In the genomic region with DNA sequence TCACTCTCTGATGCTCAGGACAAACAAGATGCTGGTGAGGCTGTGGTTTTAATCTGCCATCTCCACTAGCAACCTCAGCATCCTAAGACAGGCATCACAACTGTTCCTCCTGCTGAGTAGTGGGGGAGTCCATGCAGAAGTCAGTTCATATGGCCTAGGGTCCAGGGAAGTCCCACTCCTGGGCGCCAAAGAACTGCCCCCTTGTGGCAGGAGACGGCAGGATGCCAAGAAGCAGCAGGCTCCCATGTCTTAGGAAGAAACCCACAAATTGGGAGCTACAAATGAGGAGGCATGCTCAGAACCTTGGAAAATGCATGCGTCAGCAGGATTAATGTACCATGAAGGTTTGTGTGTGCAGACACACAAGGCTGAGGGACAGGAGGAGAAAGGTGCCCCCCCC, we compare ENCODE assay signal across 11 mouse cellular contexts. TPM values are rescaled to one million over a fixed set of nuclear protein-coding genes. Genes with fewer than 3 reads are reported as not detected.
DNase-seq lines count a peak whose midpoint lies in the region; ATAC-seq and TF ChIP-seq lines count a peak whose summit lies in the region.
"Had no signal": no experiment of that assay in that cellular context is flagged by ENCODE, and none has a peak within 500 bp of the region (broad histone marks: within the 10 kb centered on the region; RNA-seq: fewer than 3 reads in every experiment).

No protein-coding gene starts in this region.

- H3K27me3 ChIP-seq in forebrain, embryonic 15.5 days, result no peaks in the 10 kb centered on the region
- no peaks in the 10 kb centered on the region for H3K27me3 ChIP-seq in neural tube, embryonic 15.5 days (replicated peaks)
- H3K27me3 ChIP-seq: stomach, embryonic 15.5 days had no signal

- H3K4me2 ChIP-seq in forebrain, embryonic 15.5 days (replicated peaks), result no peak overlapping the region
- H3K4me2 ChIP-seq in neural tube, embryonic 15.5 days, result no peak overlapping the region
- H3K4me2 ChIP-seq: heart, embryonic 15.5 days; stomach, embryonic 15.5 days had no signal

- intact Hi-C loops in left cerebral cortex, adult 2 months (cut with DNase I), result loop anchor here (5.0 kb wide), 1 partner anchor 106 kb away; the partner anchor contains the start of gene Zfp867
- intact Hi-C loops in left cerebral cortex, postnatal 25 days (cut with DNase I), result no loop called here

- TF ChIP-seq CTCF in left cerebral cortex, adult 2 months (IDR thresholded peaks at IDR 0.05), result peak; percentile 39

- H3K9ac ChIP-seq in forebrain, embryonic 15.5 days (replicated peaks), result no peak overlapping the region
- H3K9ac ChIP-seq in neural tube, embryonic 15.5 days (replicated peaks), result no peak overlapping the region
- H3K9ac ChIP-seq: heart, embryonic 15.5 days; stomach, embryonic 15.5 days had no signal

- no peak for ATAC-seq in forebrain, embryonic 15.5 days (replicated peaks)
- ATAC-seq in neural tube, embryonic 15.5 days (ENCODE audit: low FRiP score), result no peak

- H3K27ac ChIP-seq in left cerebral cortex, adult 2 months, result no peak overlapping the region
- peak overlapping the region; percentile 31 for H3K27ac ChIP-seq in forebrain, embryonic 15.5 days (replicated peaks)
- H3K27ac ChIP-seq in neural tube, embryonic 15.5 days (replicated peaks), result 0 out of 2 replicates have a peak overlapping the region, but pooled peaks have one; percentile 13
- H3K27ac ChIP-seq: heart, embryonic 15.5 days; macrophage; stomach, embryonic 15.5 days had no signal

- peaks cover 14% of the 10 kb centered on the region for H3K4me1 ChIP-seq in forebrain, embryonic 15.5 days
- H3K4me1 ChIP-seq in neural tube, embryonic 15.5 days, result peaks cover 12% of the 10 kb centered on the region

- H3K9me3 ChIP-seq in forebrain, embryonic 15.5 days, result no peaks in the 10 kb centered on the region
- no peaks in the 10 kb centered on the region for H3K9me3 ChIP-seq in neural tube, embryonic 15.5 days (replicated peaks)
- H3K9me3 ChIP-seq: heart, embryonic 15.5 days; stomach, embryonic 15.5 days had no signal

- 19% methylated on average over 3 of the region's 3 CpGs for WGBS in forebrain, embryonic 15.5 days
- 21% methylated on average over 3 of the region's 3 CpGs for WGBS in neural tube, embryonic 15.5 days

- no peak for DNase-seq in left cerebral cortex, adult 2 months (ENCODE audit: extremely low spot score in 1 of 2, low spot score in 2 of 2)
- no peak for DNase-seq in left cerebral cortex, postnatal 25 days (ENCODE audit: low spot score in 2 of 2)
- peak; percentile 38 for DNase-seq in R1 (ENCODE audit: low read depth, low spot score)
- DNase-seq in layer of hippocampus, adult 18-20 months (ENCODE audit: low spot score in 2 of 2), result no peak
- no peak for DNase-seq in frontal cortex, postnatal 25 days (ENCODE audit: low spot score in 2 of 2)
- DNase-seq in cerebellum, postnatal 4 days (ENCODE audit: low spot score in 2 of 2), result no peak

- no peak overlapping the region for H3K4me3 ChIP-seq in left cerebral cortex, adult 2 months
- no peak overlapping the region for H3K4me3 ChIP-seq in forebrain, embryonic 15.5 days
- H3K4me3 ChIP-seq in neural tube, embryonic 15.5 days (replicated peaks), result no peak overlapping the region
- H3K4me3 ChIP-seq: heart, embryonic 15.5 days; stomach, embryonic 15.5 days had no signal

- no peaks in the 10 kb centered on the region for H3K36me3 ChIP-seq in forebrain, embryonic 15.5 days
- no peaks in the 10 kb centered on the region for H3K36me3 ChIP-seq in neural tube, embryonic 15.5 days
- H3K36me3 ChIP-seq: heart, embryonic 15.5 days; stomach, embryonic 15.5 days had no signal

RNA-seq across cellular contexts. Expression of gene Prss38, which starts 8.8 kb away (rescaled TPM):
- total RNA-seq in left cerebral cortex, adult 2 months (2021), result not detected
- not detected for total RNA-seq in left cerebral cortex, postnatal 25 days (2021)
- polyA plus RNA-seq in forebrain, embryonic 15.5 days (2015; fragmentation: Nextera tagmentation; extraction: Ambion mirVana), result not detected in 2 replicates
- not detected in 2 replicates for polyA plus RNA-seq in neural tube, embryonic 15.5 days (2015; fragmentation: Nextera tagmentation; extraction: Ambion mirVana)
- not detected for total RNA-seq in layer of hippocampus, adult 18-20 months (2021)
- polyA plus RNA-seq: heart, embryonic 15.5 days; stomach, embryonic 15.5 days had no signal

RNA-seq across cellular contexts. Expression of gene Wnt9a, which starts 59.9 kb away (rescaled TPM):
- total RNA-seq in left cerebral cortex, adult 2 months (2021), result 10 to 100 TPM; 12.2 to 19.7 TPM
- total RNA-seq in left cerebral cortex, postnatal 25 days (2021), result 10 to 100 TPM; 17.0 to 18.7 TPM
- 1.9 and 2.9 TPM in 2 replicates for polyA plus RNA-seq in forebrain, embryonic 15.5 days (2015; fragmentation: Nextera tagmentation; extraction: Ambion mirVana)
- polyA plus RNA-seq in neural tube, embryonic 15.5 days (2015; fragmentation: Nextera tagmentation; extraction: Ambion mirVana), result 2.6 and 3.0 TPM in 2 replicates
- 1 to 10 TPM; 3.5 to 4.1 TPM for total RNA-seq in layer of hippocampus, adult 18-20 months (2021)
